Mouse (Mus musculus): ENCODE measurements around the gene Exoc1. TPM values are rescaled to one million over a fixed set of nuclear protein-coding genes. Genes with fewer than 3 reads are reported as not detected.

Exoc1 gene
- total RNA-seq, 2 experiments from 2014 or later = 15.2 to 15.6 TPM

DNA sequence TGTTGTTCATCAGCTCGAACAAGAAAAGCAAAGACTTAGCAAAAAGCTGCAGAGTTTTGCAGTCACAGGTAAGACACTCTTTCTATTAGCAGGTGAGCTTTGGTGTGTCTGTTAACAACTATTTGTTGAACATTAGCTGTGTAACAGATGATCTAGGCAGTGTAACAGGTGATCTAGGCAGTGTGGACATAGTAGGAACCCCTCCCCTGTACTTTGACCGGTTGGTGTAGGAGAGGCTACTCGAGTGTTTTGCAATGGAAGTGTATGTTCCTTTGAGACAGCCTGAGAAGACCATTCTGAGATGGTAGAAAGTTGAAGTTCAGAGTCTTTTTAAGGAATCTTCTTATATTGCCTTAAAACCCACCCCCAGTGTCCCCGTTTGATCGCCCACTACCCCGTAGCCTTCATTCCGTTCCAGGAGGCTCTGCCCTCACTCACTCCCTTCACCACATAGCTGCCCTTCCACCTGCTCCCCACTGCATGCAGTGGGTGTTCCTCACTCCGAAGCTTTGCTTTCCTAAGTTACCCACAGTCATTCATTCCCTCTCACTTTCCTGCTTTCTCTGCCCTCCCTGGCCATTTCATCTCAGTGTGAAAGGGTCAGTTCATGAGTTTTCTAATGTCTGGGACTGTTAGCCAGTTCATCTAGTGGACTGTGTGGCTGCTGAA lies 80.7 kb downstream of the Exoc1 start:
- DNase-seq = no peak

- DNase-seq = no peak
Observed at GRCm38 (mm10) chr5:76612867-76613499, 83.9 kb downstream of the Exoc1 start.

DNA sequence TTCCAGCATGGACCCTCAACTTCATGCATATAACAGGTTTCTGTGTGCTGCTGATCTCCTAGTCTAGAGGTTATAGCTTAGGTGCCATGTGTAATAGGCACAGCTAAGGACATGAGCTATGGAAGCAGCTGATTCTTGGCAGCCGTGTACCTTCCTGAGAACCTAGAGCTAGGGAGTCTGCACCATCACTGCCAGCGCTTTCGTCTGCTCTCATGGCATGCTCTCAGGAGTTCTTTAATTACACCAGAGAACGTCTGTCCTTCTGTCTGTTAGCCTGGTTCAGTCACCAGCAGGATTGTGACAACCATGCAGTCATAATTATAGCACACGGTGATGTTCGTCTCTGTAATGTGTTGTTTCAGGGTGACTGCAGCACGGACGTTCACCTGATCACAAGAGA lies 86.2 kb downstream of the Exoc1 start:
- no peak for DNase-seq

DNA sequence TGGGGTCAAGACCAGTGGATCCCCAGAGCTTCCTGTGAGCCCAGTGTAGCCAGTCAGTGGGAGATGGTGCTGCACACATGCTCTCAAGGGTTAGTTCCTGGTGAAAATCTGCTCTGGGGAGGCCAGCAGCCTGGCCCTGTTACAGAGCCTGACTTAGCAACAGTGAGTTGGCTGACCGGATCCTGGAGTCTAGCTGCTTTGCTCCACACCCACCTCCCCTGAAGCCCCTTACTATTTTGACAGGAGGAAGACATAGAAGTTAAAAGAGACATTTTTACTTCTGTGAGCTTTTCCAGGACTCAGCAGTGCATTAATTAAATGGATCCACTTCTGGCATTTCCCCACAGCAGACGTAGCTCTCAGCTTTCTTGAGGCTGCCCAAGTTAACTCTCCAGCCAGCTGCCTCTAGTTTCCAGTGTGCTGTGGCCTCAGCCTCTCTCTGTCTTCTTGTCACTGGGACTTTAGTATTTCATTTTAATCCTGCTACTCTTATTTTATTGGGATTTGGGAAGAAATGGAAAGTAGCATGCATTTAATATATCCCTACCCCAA lies 87.2 kb downstream of the Exoc1 start:
- no peak for DNase-seq

GRCm38 (mm10) chr5:76618750-76619149 lies 89.6 kb downstream of the Exoc1 start:
- no peak for DNase-seq

Other genes with a start within 250 kb of the Exoc1 start
- 10 to 100 TPM; 29.1 to 33.9 TPM for gene Clock, start 224.5 kb upstream of the Exoc1 start, total RNA-seq (2021)
- not detected for gene Pdcl2, start 198.2 kb upstream of the Exoc1 start, total RNA-seq (2021)
- not detected for gene Nmu, start 165.5 kb upstream of the Exoc1 start, total RNA-seq (2021)
- not detected for gene Gm7271, start 45.3 kb upstream of the Exoc1 start, total RNA-seq (2021)
- 1 to 10 TPM; 3.3 TPM for gene Cep135, start 59.4 kb downstream of the Exoc1 start, total RNA-seq (2021)
- 1 to 10 TPM; 1.8 TPM for gene C530008M17Rik, start 127.2 kb downstream of the Exoc1 start, total RNA-seq (2021)

Data from heart, adult 18-20 months (tissue).